Mouse (Mus musculus): Measurements from ENCODE around the gene Tmem161a. TPM values are rescaled to one million over a fixed set of nuclear protein-coding genes. Genes with fewer than 3 reads are reported as not detected.

Tmem161a gene
- polyA plus RNA-seq (2016; fragmentation: Nextera tagmentation; extraction: Ambion mirVana), result 68.8 and 70.2 TPM in 2 replicates

DNA sequence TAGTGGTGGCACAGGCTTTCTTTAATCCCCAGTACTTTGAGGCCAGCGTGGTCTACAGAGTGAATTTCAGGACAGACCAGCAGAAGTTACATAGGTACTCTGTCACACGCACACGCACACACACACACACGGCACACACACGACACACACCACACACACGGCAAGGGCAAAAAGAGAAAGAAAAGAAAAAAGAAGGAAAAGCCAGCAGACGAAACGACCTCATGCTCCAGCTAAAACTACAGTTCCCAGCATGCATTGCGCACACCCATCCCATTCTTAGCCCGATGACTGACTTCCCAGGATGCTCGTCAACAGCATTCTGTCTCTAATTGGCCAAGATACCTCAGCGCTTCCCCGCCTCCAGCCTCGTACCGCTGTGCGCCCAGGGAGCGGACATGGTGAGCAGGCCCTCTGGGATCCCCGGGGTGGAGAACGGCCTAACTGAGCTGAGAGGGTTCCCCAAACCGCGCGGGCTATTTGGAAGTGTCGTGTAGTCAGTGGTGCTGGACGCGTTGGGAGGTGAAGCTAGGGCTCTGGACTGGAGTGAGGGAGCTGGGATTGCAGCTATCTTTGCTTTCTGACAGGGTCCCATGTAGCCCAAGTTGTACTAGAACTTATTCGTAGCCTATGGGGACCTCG is at the start of gene Tmem161a:
Tmem161a (plus strand) TSS at position 314 of the 639 bp plus-strand sequence.
- H3K4me1 ChIP-seq, result peaks cover 30% of the 10 kb centered on the region
- DNase-seq (ENCODE audit: extremely low spot score, low spot score), result peak; percentile 89
- peaks cover 25% of the 10 kb centered on the region for H3K36me3 ChIP-seq (replicated peaks)
- peak within 1 kb of the TSS; percentile 85 for H3K27ac ChIP-seq
- H3K9me3 ChIP-seq, result no peaks in the 10 kb centered on the region
- 3% methylated on average over 27 of the region's 27 CpGs for WGBS
- H3K4me3 ChIP-seq, result peak within 1 kb of the TSS; percentile 65
- H3K27me3 ChIP-seq (ENCODE audit: poor library complexity, severe bottlenecking), result peaks cover 4% of the 10 kb centered on the region; the same call in 1 of the 2 replicates

DNA sequence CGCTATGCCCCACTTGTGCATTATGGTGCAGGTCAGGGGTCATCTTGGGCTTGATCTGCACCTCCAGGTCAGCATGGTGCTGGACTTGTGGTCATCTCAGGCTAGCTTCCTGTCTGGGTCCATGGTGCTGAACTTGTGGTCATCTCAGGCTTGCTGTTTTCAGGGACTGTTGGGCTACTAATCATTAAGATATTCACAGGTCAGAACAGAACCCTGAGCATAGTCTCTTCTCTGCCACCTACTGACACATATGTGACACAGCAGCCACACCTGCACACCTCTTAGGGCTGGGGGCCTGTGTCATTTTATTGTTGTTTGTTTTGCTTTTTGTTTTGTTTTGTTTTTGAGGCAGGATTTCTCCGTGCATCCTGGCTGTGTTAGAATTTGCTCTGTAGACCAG is 49.3 kb upstream of the Tmem161a start:
- Histone ChIP-seq H3K27ac (no peak overlapping the region), H3K4me1 (peaks cover 30% of the 10 kb centered on the region), H3K4me3 (no peak overlapping the region), H3K9me3 (no peaks in the 10 kb centered on the region), H3K27me3 (ENCODE audit: poor library complexity, severe bottlenecking) (peaks cover 46% of the 10 kb centered on the region), H3K36me3 (replicated peaks) (no peaks in the 10 kb centered on the region)
- whole genome bisulfite sequencing, result 51% methylated on average over 2 of the region's 2 CpGs
- DNase-seq (ENCODE audit: extremely low spot score, low spot score), result no peak

- H3K4me3 ChIP-seq, result no peak overlapping the region
- no peaks in the 10 kb centered on the region for H3K9me3 ChIP-seq
- peaks cover 24% of the 10 kb centered on the region for H3K27me3 ChIP-seq (ENCODE audit: poor library complexity, severe bottlenecking)
- no peak for DNase-seq (ENCODE audit: extremely low spot score, low spot score)
- H3K4me1 ChIP-seq, result peaks cover 17% of the 10 kb centered on the region
- no peaks in the 10 kb centered on the region for H3K36me3 ChIP-seq (replicated peaks)
- no peak overlapping the region for H3K27ac ChIP-seq
- WGBS, result 70% methylated on average over 8 of the region's 8 CpGs
Observed at GRCm38 (mm10) chr8:70124992-70125391, 47.2 kb upstream of the Tmem161a start.

DNA sequence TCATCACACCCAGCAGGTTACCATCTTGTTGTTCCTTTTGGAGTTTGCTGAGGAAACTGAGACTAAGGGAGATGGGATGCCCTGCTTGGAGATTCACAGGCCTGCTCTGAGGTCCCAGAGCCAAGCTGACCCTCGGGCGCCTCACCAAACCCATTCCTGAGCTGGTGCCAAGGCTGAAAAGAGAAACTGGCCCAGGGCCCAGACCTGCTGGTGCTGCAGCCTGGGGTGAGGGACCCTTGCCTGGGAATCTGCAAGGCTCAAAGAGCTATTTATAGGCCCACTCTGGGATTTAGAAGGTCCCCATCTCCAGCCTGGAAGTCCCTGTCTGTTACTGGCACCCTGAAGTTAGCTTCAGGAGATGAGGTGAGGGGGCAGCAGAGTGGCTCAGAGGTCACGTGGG is 43.7 kb upstream of the Tmem161a start:
- H3K9me3 ChIP-seq, result no peaks in the 10 kb centered on the region
- no peak for DNase-seq (ENCODE audit: extremely low spot score, low spot score)
- 81% methylated on average over 3 of the region's 3 CpGs for WGBS
- H3K36me3 ChIP-seq (replicated peaks), result peaks cover 13% of the 10 kb centered on the region
- H3K27me3 ChIP-seq (ENCODE audit: poor library complexity, severe bottlenecking), result no peaks in the 10 kb centered on the region
- H3K4me3 ChIP-seq, result no peak overlapping the region
- no peak overlapping the region for H3K27ac ChIP-seq
- H3K4me1 ChIP-seq, result peaks cover 27% of the 10 kb centered on the region

DNA sequence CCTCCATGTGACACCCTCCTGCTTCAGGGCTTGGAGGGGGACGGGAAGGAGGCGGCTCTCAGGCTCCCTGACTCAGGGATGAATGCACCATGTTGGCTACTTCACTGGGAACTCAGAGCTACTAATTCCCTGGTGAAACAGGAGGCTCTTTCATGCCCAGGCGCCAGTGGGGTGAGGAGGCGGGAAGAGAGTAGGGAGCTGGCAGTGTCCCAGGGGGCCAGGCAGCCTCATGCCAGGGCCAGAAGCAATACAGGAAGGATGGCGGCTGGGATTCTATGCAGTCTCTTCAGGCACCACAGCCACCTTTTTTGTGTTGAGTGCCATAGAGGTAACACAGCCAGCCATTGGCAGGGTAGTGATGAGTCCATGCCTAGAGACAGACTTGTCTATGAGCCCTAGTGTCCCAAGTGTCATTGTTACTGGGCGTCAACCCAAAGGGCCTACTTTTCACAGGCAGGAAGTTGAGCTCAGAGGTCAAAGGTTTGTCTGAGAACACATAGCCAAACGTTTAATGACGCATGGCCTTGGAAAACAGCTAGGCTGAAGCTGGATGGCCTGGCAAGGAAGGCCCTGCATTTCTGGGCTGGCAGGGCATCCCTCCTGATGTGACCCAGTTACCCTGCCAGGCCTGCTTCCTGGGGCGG is 42.7 kb upstream of the Tmem161a start:
- no peak for DNase-seq (ENCODE audit: extremely low spot score, low spot score)
- Histone ChIP-seq H3K27ac (no peak overlapping the region), H3K36me3 (replicated peaks) (peaks cover 23% of the 10 kb centered on the region), H3K27me3 (ENCODE audit: poor library complexity, severe bottlenecking) (no peaks in the 10 kb centered on the region), H3K9me3 (no peaks in the 10 kb centered on the region), H3K4me1 (peaks cover 27% of the 10 kb centered on the region), H3K4me3 (no peak overlapping the region)
- WGBS, result 73% methylated on average over 9 of the region's 9 CpGs

- H3K4me1 ChIP-seq, result peaks cover 27% of the 10 kb centered on the region
- no peak overlapping the region for H3K27ac ChIP-seq
- no peak for DNase-seq (ENCODE audit: extremely low spot score, low spot score)
- 82% methylated on average over 3 of the region's 3 CpGs for WGBS
- no peaks in the 10 kb centered on the region for H3K27me3 ChIP-seq (ENCODE audit: poor library complexity, severe bottlenecking)
- peaks cover 29% of the 10 kb centered on the region for H3K36me3 ChIP-seq (replicated peaks)
- no peaks in the 10 kb centered on the region for H3K9me3 ChIP-seq
- H3K4me3 ChIP-seq, result no peak overlapping the region
Observed at GRCm38 (mm10) chr8:70130066-70130465, 42.1 kb upstream of the Tmem161a start.

- Histone ChIP-seq H3K27me3 (ENCODE audit: poor library complexity, severe bottlenecking) (no peaks in the 10 kb centered on the region), H3K4me1 (peaks cover 27% of the 10 kb centered on the region), H3K4me3 (peak within 1 kb of the TSS; percentile 66), H3K27ac (peak within 1 kb of the TSS; percentile 83), H3K9me3 (no peaks in the 10 kb centered on the region), H3K36me3 (replicated peaks) (peaks cover 41% of the 10 kb centered on the region)
- WGBS, result under 1% methylated on average over 37 of the region's 37 CpGs
- DNase-seq (ENCODE audit: extremely low spot score, low spot score), result peak; percentile 83
Observed at GRCm38 (mm10) chr8:70131166-70131883, 40.8 kb upstream of the Tmem161a start, which contains the start of gene Nr2c2ap. TSS of gene Nr2c2ap (plus strand) at chr8:70131333.

DNA sequence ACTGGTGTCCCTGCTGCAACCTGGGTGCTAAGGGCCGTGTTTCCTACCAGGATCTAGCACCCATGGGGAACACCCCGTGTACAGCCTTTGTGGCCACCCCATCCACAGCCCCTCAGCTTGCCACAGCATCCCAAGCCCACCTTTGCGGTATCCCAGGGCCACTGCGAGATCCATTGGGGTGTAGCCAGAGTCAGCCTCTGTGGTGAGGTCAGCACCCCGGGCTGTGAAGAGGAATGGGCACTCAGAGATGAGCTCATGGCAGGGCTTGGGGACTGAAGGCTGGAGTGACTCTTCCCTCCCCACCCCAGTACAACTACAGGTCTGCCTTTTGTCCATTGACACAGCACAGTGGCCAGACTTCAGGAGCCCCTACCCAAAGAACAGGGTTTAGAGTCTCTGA is 38.1 kb upstream of the Tmem161a start:
- peaks cover 52% of the 10 kb centered on the region for H3K36me3 ChIP-seq (replicated peaks)
- no peak overlapping the region for H3K4me3 ChIP-seq
- peaks cover 37% of the 10 kb centered on the region for H3K4me1 ChIP-seq
- no peak overlapping the region for H3K27ac ChIP-seq
- 93% methylated on average over 5 of the region's 5 CpGs for WGBS
- no peaks in the 10 kb centered on the region for H3K9me3 ChIP-seq
- DNase-seq (ENCODE audit: extremely low spot score, low spot score), result no peak
- no peaks in the 10 kb centered on the region for H3K27me3 ChIP-seq (ENCODE audit: poor library complexity, severe bottlenecking)

- no peaks in the 10 kb centered on the region for H3K27me3 ChIP-seq (ENCODE audit: poor library complexity, severe bottlenecking)
Observed at GRCm38 (mm10) chr8:70134931-70135330, 37.2 kb upstream of the Tmem161a start.

GRCm38 (mm10) chr8:70136591-70136990 is 35.6 kb upstream of the Tmem161a start:
- peaks cover 34% of the 10 kb centered on the region for H3K4me1 ChIP-seq
- H3K9me3 ChIP-seq, result no peaks in the 10 kb centered on the region
- no peak overlapping the region for H3K27ac ChIP-seq
- H3K27me3 ChIP-seq (ENCODE audit: poor library complexity, severe bottlenecking), result no peaks in the 10 kb centered on the region
- no peak overlapping the region for H3K4me3 ChIP-seq
- DNase-seq (ENCODE audit: extremely low spot score, low spot score), result no peak
- WGBS, result 78% methylated on average over 4 of the region's 4 CpGs
- peaks cover 52% of the 10 kb centered on the region for H3K36me3 ChIP-seq (replicated peaks)

More at GRCm38 (mm10) chr8:70134931-70135330, 37.2 kb upstream of the Tmem161a start:
- no peak overlapping the region for H3K27ac ChIP-seq
- peaks cover 31% of the 10 kb centered on the region for H3K4me1 ChIP-seq
- peaks cover 52% of the 10 kb centered on the region for H3K36me3 ChIP-seq (replicated peaks)
- no peaks in the 10 kb centered on the region for H3K9me3 ChIP-seq
- DNase-seq (ENCODE audit: extremely low spot score, low spot score), result no peak
- H3K4me3 ChIP-seq, result no peak overlapping the region
- WGBS, result 95% methylated on average over 9 of the region's 9 CpGs

DNA sequence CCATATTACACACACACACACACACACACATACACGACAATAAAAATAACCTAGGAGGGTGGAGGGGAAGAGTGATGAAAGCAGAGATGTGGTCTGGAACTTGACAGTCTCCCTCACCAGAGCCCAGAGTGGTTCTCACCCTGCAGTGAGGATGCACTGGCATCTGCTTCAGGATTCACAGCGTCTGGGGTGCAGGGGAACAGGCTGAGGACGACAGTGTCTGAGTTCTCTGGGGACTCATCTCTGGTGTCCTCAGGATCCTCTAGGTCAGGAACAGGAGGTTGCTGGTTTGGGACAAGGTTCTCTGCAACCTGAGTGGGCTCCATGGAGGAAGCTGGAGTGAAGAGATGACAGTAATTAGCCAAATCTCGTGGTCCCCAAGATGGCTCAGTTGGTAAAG is 34.3 kb upstream of the Tmem161a start:
- no peaks in the 10 kb centered on the region for H3K27me3 ChIP-seq (ENCODE audit: poor library complexity, severe bottlenecking)
- peaks cover 57% of the 10 kb centered on the region for H3K36me3 ChIP-seq (replicated peaks)
- H3K4me1 ChIP-seq, result peaks cover 23% of the 10 kb centered on the region
- peak overlapping the region; percentile 77 for H3K4me3 ChIP-seq
- H3K9me3 ChIP-seq, result no peaks in the 10 kb centered on the region
- H3K27ac ChIP-seq, result no peak overlapping the region
- DNase-seq (ENCODE audit: extremely low spot score, low spot score), result no peak
- WGBS, result 81% methylated on average over 4 of the region's 4 CpGs

DNA sequence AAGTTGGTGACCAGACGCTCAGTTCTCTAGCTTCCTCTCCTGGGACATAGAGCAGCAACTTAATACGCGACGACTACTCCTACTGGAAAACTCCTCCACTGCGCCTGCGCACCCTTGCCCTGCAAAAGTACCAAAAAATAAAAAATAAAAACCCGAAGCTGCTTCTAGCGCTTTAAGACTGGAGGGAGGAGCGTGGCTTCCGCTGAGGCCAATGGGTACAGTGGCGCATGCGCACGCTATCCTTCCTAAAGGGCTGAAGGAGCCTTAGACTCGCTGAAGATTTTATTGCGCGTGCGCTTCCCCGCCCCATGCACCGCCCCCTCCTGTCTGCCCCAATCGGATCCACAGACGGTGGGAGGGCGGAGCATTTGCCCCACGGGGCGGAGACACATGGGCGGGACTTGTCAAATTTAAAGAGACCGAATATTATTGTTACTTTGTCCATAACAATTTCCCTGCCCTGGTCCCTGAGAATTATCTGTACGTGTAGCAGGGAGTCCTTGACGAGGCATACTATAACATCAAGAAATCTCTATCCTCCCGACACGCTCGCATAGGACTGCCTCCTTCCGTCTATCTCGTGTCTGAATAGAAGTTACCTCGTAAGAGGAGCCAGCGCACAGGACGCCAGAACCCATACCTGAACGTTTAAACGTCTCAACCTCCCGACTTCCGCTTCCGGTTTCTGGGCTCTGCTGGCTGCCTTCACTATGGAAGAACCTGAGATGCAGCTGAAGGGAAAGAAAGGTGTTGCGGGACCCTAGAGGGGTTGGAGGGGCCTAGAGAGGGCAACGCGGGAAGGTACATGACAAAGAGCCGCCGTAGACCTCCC is 32.9 kb upstream of the Tmem161a start, which contains the start of the genes Rfxank, Borcs8 and Mef2b:
Rfxank (minus strand) TSS at position 129 of the 832 bp plus-strand sequence.
Borcs8 (plus strand) TSS at position 474 of the 832 bp plus-strand sequence.
Mef2b (plus strand) TSS at position 686 of the 832 bp plus-strand sequence.
- H3K27me3 ChIP-seq (ENCODE audit: poor library complexity, severe bottlenecking), result no peaks in the 10 kb centered on the region
- H3K4me3 ChIP-seq, result peak within 1 kb of the TSS; percentile 77
- peaks cover 23% of the 10 kb centered on the region for H3K4me1 ChIP-seq
- H3K36me3 ChIP-seq (replicated peaks), result peaks cover 57% of the 10 kb centered on the region
- peak within 1 kb of the TSS; percentile 87 for H3K27ac ChIP-seq
- H3K9me3 ChIP-seq, result no peaks in the 10 kb centered on the region
- peak; percentile 98 for DNase-seq (ENCODE audit: extremely low spot score, low spot score)
- WGBS, result under 1% methylated on average over 46 of the region's 46 CpGs
